Mouse (Mus musculus) embryonic facial prominence, embryonic 10.5 days (tissue): ENCODE results near the gene Tubb2a. TPM values are rescaled to one million over a fixed set of nuclear protein-coding genes. Genes with fewer than 3 reads are reported as not detected.

Experiments
- DNase-seq: peaks from one replicate; pipeline ENCODE4 v3.0.0-alpha.2; 2017; ENCODE audit warnings: low spot score
- H3K27ac ChIP-seq: fragments of 300-500 bp; sonication (generic); replicated peaks from 2 replicates; pipeline ENCODE4 v1.5.1; 2016; ENCODE audit warnings: mild to moderate bottlenecking
- H3K27me3 ChIP-seq: fragments of 300-500 bp; sonication (generic); replicated peaks from 2 replicates; pipeline ENCODE4 v1.6.1; 2016; ENCODE audit warnings: low read depth, mild to moderate bottlenecking; ENCODE audit not compliant: poor library complexity, severe bottlenecking
- H3K36me3 ChIP-seq: fragments of 300-500 bp; sonication (generic); replicated peaks from 2 replicates; pipeline ENCODE4 v1.6.1; 2016; ENCODE audit warnings: mild to moderate bottlenecking, moderate library complexity
- H3K4me1 ChIP-seq: fragments of 300-500 bp; sonication (generic); 2 replicates; pipeline ENCODE4 v1.6.1; 2016
- H3K4me3 ChIP-seq: fragments of 300-500 bp; sonication (generic); 2 replicates; pipeline ENCODE4 v1.5.1; 2016; ENCODE audit warnings: mild to moderate bottlenecking, moderate library complexity
- H3K9me3 ChIP-seq: fragments of 300-500 bp; sonication (generic); 2 replicates; pipeline ENCODE4 v1.6.1; 2016; ENCODE audit warnings: mild to moderate bottlenecking
- WGBS: fragments of 180-500 bp; shearing (Covaris S2); methylation state at CpG from one replicate; pipeline ENCODE4 v1.1.7; 2016; 5-methylcytosine and 5-hydroxymethylcytosine counted together
- polyA plus RNA-seq: library from polyadenylated mRNA; unstranded; fragments of >200 nt; fragmentation: Nextera tagmentation; extraction: Ambion mirVana; gene quantifications from 2 replicates; pipeline ENCODE4 v1.2.1, GENCODE M21; 2016

The Tubb2a gene
- polyA plus RNA-seq, 1 experiment from 2014 or later: 101 TPM

- Histone ChIP-seq H3K4me3 (no peak overlapping the region), H3K4me1 (peaks cover 7% of the 10 kb centered on the region), H3K27me3 (no peaks in the 10 kb centered on the region), H3K9me3 (no peaks in the 10 kb centered on the region), H3K36me3 (peaks cover 10% of the 10 kb centered on the region), H3K27ac (no peak overlapping the region)
- no peak for DNase-seq
- 77% methylated on average over 7 of the region's 7 CpGs for WGBS
Observed at GRCm38 (mm10) chr13:34043716-34044393, 34.0 kb downstream of the Tubb2a start.

GRCm38 (mm10) chr13:34040091-34040490, 37.7 kb downstream of the Tubb2a start:
- H3K4me3 ChIP-seq: no peak overlapping the region
- H3K27ac ChIP-seq: no peak overlapping the region
- WGBS: 91% methylated on average over 3 of the region's 3 CpGs
- no peak for DNase-seq
- no peaks in the 10 kb centered on the region for H3K9me3 ChIP-seq
- H3K27me3 ChIP-seq: no peaks in the 10 kb centered on the region
- no peaks in the 10 kb centered on the region; the same call in 1 of the 2 replicates for H3K36me3 ChIP-seq
- peaks cover 28% of the 10 kb centered on the region for H3K4me1 ChIP-seq

- peaks cover 6% of the 10 kb centered on the region; the same call in 1 of the 2 replicates for H3K36me3 ChIP-seq
- peak overlapping the region; percentile 82 for H3K4me3 ChIP-seq
- H3K4me1 ChIP-seq: peaks cover 28% of the 10 kb centered on the region
- no peaks in the 10 kb centered on the region for H3K9me3 ChIP-seq
- DNase-seq: peak; percentile 30
- no peaks in the 10 kb centered on the region for H3K27me3 ChIP-seq
- H3K27ac ChIP-seq: peak overlapping the region; percentile 32; the same call in 1 of the 2 replicates
- WGBS: 35% methylated on average over 8 of the region's 8 CpGs
Observed at GRCm38 (mm10) chr13:34038901-34039341, 38.9 kb downstream of the Tubb2a start.

- no peaks in the 10 kb centered on the region for H3K27me3 ChIP-seq
- peaks cover 25% of the 10 kb centered on the region for H3K4me1 ChIP-seq
- H3K9me3 ChIP-seq: no peaks in the 10 kb centered on the region
- 49% methylated on average over 5 of the region's 5 CpGs for WGBS
- peak overlapping the region; percentile 82 for H3K4me3 ChIP-seq
- H3K36me3 ChIP-seq: peaks cover 14% of the 10 kb centered on the region; the same call in 1 of the 2 replicates
- no peak for DNase-seq
- H3K27ac ChIP-seq: peak overlapping the region; percentile 97
Observed at GRCm38 (mm10) chr13:34038056-34038432, 39.8 kb downstream of the Tubb2a start.

- Histone ChIP-seq H3K27me3 (no peaks in the 10 kb centered on the region), H3K27ac (peak within 1 kb of the TSS; percentile 97), H3K36me3 (peaks cover 21% of the 10 kb centered on the region; the same call in 1 of the 2 replicates), H3K4me3 (peak within 1 kb of the TSS; percentile 82), H3K4me1 (peaks cover 25% of the 10 kb centered on the region), H3K9me3 (no peaks in the 10 kb centered on the region)
- peak; percentile 94 for DNase-seq
- WGBS: under 1% methylated on average over 37 of the region's 37 CpGs
Observed at GRCm38 (mm10) chr13:34037172-34038055, 40.4 kb downstream of the Tubb2a start, which contains the start of gene Bphl. Bphl (plus strand) TSS chr13:34037597.

- Histone ChIP-seq H3K27me3 (no peaks in the 10 kb centered on the region), H3K9me3 (no peaks in the 10 kb centered on the region), H3K4me3 (no peak overlapping the region; the same call in 1 of the 2 replicates), H3K27ac (peak overlapping the region; percentile 97), H3K4me1 (peaks cover 25% of the 10 kb centered on the region), H3K36me3 (peaks cover 21% of the 10 kb centered on the region; the same call in 1 of the 2 replicates)
- no peak for DNase-seq
- WGBS: 82% methylated on average over 5 of the region's 5 CpGs
Observed at GRCm38 (mm10) chr13:34036726-34037125, 41.1 kb downstream of the Tubb2a start.

GRCm38 (mm10) chr13:34035424-34035823, 42.4 kb downstream of the Tubb2a start:
- Histone ChIP-seq H3K4me1 (peaks cover 25% of the 10 kb centered on the region), H3K9me3 (no peaks in the 10 kb centered on the region), H3K4me3 (no peak overlapping the region), H3K36me3 (peaks cover 25% of the 10 kb centered on the region; the same call in 1 of the 2 replicates), H3K27me3 (no peaks in the 10 kb centered on the region), H3K27ac (no peak overlapping the region)
- DNase-seq: no peak
- WGBS: 86% methylated on average over 3 of the region's 3 CpGs

GRCm38 (mm10) chr13:34032041-34032440, 45.8 kb downstream of the Tubb2a start:
- DNase-seq: no peak
- Histone ChIP-seq H3K9me3 (no peaks in the 10 kb centered on the region), H3K27ac (no peak overlapping the region), H3K4me1 (peaks cover 4% of the 10 kb centered on the region), H3K4me3 (no peak overlapping the region), H3K36me3 (peaks cover 32% of the 10 kb centered on the region), H3K27me3 (no peaks in the 10 kb centered on the region)
- WGBS: 81% methylated on average over 2 of the region's 2 CpGs

Other genes starting within 250 kb of the Tubb2a start
- not detected in 2 replicates for gene Serpinb6e, start 234.6 kb downstream of the Tubb2a start, polyA plus RNA-seq
- 0.24 TPM in 1 of 2 replicates, not detected in the other for gene Serpinb6c, start 172.3 kb downstream of the Tubb2a start, polyA plus RNA-seq
- gene Nqo2, start 113.3 kb downstream of the Tubb2a start, polyA plus RNA-seq: 21.6 and 24.0 TPM in 2 replicates
- gene Ripk1, start 75.6 kb downstream of the Tubb2a start, polyA plus RNA-seq: 7.4 and 8.6 TPM in 2 replicates
- 31.1 and 36.2 TPM in 2 replicates for gene Serpinb6a, start 75.2 kb downstream of the Tubb2a start, polyA plus RNA-seq
- 31.6 and 32.3 TPM in 2 replicates for gene Bphl, start 40.4 kb downstream of the Tubb2a start, polyA plus RNA-seq
- 65.5 and 73.2 TPM in 2 replicates for gene Tubb2b, start 52.5 kb upstream of the Tubb2a start, polyA plus RNA-seq
- 97.9 and 99.9 TPM in 2 replicates for gene Psmg4, start 85.0 kb upstream of the Tubb2a start, polyA plus RNA-seq